25 mouse cellular contexts compared by ENCODE assay signal in the genomic region with DNA sequence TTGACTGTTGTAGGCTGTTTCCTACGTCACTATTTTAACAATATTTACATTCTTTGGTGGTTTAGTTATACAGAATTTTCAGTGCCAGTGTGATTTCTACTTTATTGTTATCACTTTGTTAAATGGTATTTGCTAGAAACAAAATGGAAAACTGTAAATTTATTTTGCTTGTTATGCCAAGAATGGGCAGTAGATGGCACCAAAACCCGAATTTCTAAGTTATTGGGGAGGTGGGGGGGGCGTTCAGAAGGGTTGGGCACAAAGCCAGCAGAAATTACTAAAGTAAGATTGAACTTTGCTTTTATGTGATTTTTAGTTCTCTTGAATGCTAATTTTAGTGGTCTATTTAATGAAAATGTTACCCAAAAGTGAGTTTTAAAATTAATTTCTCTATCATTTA. TPM values are rescaled to one million over a fixed set of nuclear protein-coding genes. Genes with fewer than 3 reads are reported as not detected.
DNase-seq lines count a peak whose midpoint lies in the region; ATAC-seq and TF ChIP-seq lines count a peak whose summit lies in the region.
"Not testable (repeated sequence)": the region's sequence is repeated elsewhere in the genome, so short reads cannot be mapped to it uniquely, and the experiment has no call there.
"Had no signal": no experiment of that assay in that cellular context is flagged by ENCODE, and none has a peak within 500 bp of the region (broad histone marks: within the 10 kb centered on the region; RNA-seq: fewer than 3 reads in every experiment).

No protein-coding gene starts in this region.

- peak; percentile 7 for DNase-seq in adrenal gland, postnatal 10 days
- peak; percentile 53 for DNase-seq in embryo, embryonic 10.5 days (ENCODE audit: low spot score)
- not testable (repeated sequence) for DNase-seq in heart, adult 2 months
- DNase-seq in kidney, postnatal 0 days (ENCODE audit: low spot score), result peak; percentile 19
- DNase-seq in limb, embryonic 14.5 days (ENCODE audit: low spot score), result peak; percentile 30
- DNase-seq in lung, postnatal 36 days, result peak; percentile 12
- peak; percentile 3 for DNase-seq in right cerebral cortex, postnatal 4 days

- WGBS in heart, adult 2 months, result 6% methylated on average over 3 of the region's 3 CpGs
- WGBS in kidney, postnatal 0 days, result 13% methylated on average over 3 of the region's 3 CpGs
- WGBS in limb, embryonic 14.5 days, result 11% methylated on average over 3 of the region's 3 CpGs

- not testable (repeated sequence) for ATAC-seq in kidney, postnatal 0 days (replicated peaks; ENCODE audit: low FRiP score, low read depth); limb, embryonic 14.5 days (ENCODE audit: low FRiP score, low read depth)

- TF ChIP-seq POLR2A in heart, adult 2 months (IDR thresholded peaks at IDR 0.05; ENCODE audit: insufficient read depth, low read depth, low read length); limb, embryonic 14.5 days (IDR thresholded peaks at IDR 0.05; ENCODE audit: borderline replicate concordance, extremely low read depth, insufficient read depth, insufficient read length): not testable (repeated sequence)

- H3K79me2 ChIP-seq in heart, adult 2 months (replicated peaks; ENCODE audit: control insufficient read depth, insufficient read depth, low read length), result not testable (repeated sequence)

- peak; percentile 37 for TF ChIP-seq CTCF in heart, adult 2 months (IDR thresholded peaks at IDR 0.05)
- peak; percentile 61 for TF ChIP-seq CTCF in kidney, postnatal 0 days (IDR thresholded peaks at IDR 0.05; ENCODE audit: low read depth)

- H3K27me3 ChIP-seq in heart, adult 2 months (ENCODE audit: control insufficient read depth, insufficient read depth, low read length); kidney, postnatal 0 days (ENCODE audit: insufficient read depth, low read length); limb, embryonic 14.5 days (ENCODE audit: control insufficient read depth, insufficient read depth, low read length): not testable (repeated sequence)

- not testable (repeated sequence) for H3K4me1 ChIP-seq in heart, adult 2 months (ENCODE audit: control insufficient read depth, insufficient read depth, low read length); kidney, postnatal 0 days (replicated peaks; ENCODE audit: insufficient read depth, low read length); limb, embryonic 14.5 days (ENCODE audit: control insufficient read depth, insufficient read depth, low read length)

- not testable (repeated sequence) for H3K4me3 ChIP-seq in heart, adult 2 months; kidney, postnatal 0 days (replicated peaks; ENCODE audit: low read depth, low read length); limb, embryonic 14.5 days (replicated peaks; ENCODE audit: low read length)

- H3K36me3 ChIP-seq in heart, adult 2 months (ENCODE audit: control insufficient read depth, insufficient read depth, low read length); kidney, postnatal 0 days (ENCODE audit: insufficient read depth, low read length); limb, embryonic 14.5 days (ENCODE audit: control insufficient read depth, insufficient read depth, low read length): not testable (repeated sequence)

- not testable (repeated sequence) for TF ChIP-seq EP300 in heart, adult 2 months (IDR thresholded peaks at IDR 0.05; ENCODE audit: insufficient read depth, low read depth, low read length)

- H3K4me2 ChIP-seq in kidney, postnatal 0 days (ENCODE audit: low read length); limb, embryonic 14.5 days (replicated peaks; ENCODE audit: low read depth, low read length, severe bottlenecking): not testable (repeated sequence)

- H3K9ac ChIP-seq in heart, adult 2 months (ENCODE audit: low read depth, low read length); kidney, postnatal 0 days (ENCODE audit: low read depth, low read length); limb, embryonic 14.5 days (ENCODE audit: low read depth, low read length, severe bottlenecking): not testable (repeated sequence)

- intact Hi-C loops in heart, adult 2 months (cut with DNase I), result not testable (repeated sequence)

- H3K9me3 ChIP-seq in kidney, postnatal 0 days (replicated peaks; ENCODE audit: low read length); limb, embryonic 14.5 days (ENCODE audit: control insufficient read depth, low read length): not testable (repeated sequence)

- not testable (repeated sequence) for H3K27ac ChIP-seq in heart, adult 2 months; kidney, postnatal 0 days; limb, embryonic 14.5 days (replicated peaks; ENCODE audit: low read depth, low read length)

RNA-seq across cellular contexts. Expression of gene Gm21190, which starts 20.6 kb away (rescaled TPM):
- not detected for total RNA-seq in adrenal gland, postnatal 10 days (2021)
- not detected for total RNA-seq in heart, adult 2 months (2021)
- not detected in 2 replicates for polyA plus RNA-seq in heart, adult 2 months (2012; rRNA removed)
- not detected in 2 replicates for polyA plus RNA-seq in kidney, postnatal 0 days (2015; fragmentation: Nextera tagmentation; extraction: Ambion mirVana)
- not detected in 2 replicates for polyA plus RNA-seq in limb, embryonic 14.5 days (2012; rRNA removed)
- polyA plus RNA-seq in limb, embryonic 14.5 days (2014; fragmentation: Nextera tagmentation; extraction: Ambion mirVana), result not detected in 2 replicates
- total RNA-seq: adrenal gland, postnatal 36 days; gastrocnemius, adult 18-20 months; hematopoietic stem cell, adult 5-6 weeks; layer of hippocampus, postnatal 10 days; left cerebral cortex, postnatal 10 days; megakaryocyte, adult 5-6 weeks had no signal
- polyA plus RNA-seq: activated CD4-positive, CD25-positive, alpha-beta regulatory T cell, adult 4 months; embryonic facial prominence, embryonic 10.5 days; erythroblast, embryonic 14.5 days; forebrain, embryonic 16.5 days; heart, embryonic 14.5 days; intestine, embryonic 14.5 days; kidney, embryonic 15.5 days; limb, embryonic 13.5 days; midbrain, embryonic 16.5 days; Patski; spleen, adult 2 months; stomach, embryonic 15.5 days had no signal

RNA-seq across cellular contexts. Expression of gene Gm21083, which starts 27.5 kb away (rescaled TPM):
- total RNA-seq in adrenal gland, postnatal 10 days (2021), result not detected
- not detected for total RNA-seq in heart, adult 2 months (2021)
- polyA plus RNA-seq in heart, adult 2 months (2012; rRNA removed), result 0.23 TPM in 1 of 2 replicates, not detected in the other
- not detected in 2 replicates for polyA plus RNA-seq in kidney, postnatal 0 days (2015; fragmentation: Nextera tagmentation; extraction: Ambion mirVana)
- polyA plus RNA-seq in limb, embryonic 14.5 days (2012; rRNA removed), result 0.15 TPM in 1 of 2 replicates, not detected in the other
- polyA plus RNA-seq in limb, embryonic 14.5 days (2014; fragmentation: Nextera tagmentation; extraction: Ambion mirVana), result not detected in 2 replicates
- total RNA-seq: adrenal gland, postnatal 36 days; gastrocnemius, adult 18-20 months; hematopoietic stem cell, adult 5-6 weeks; layer of hippocampus, postnatal 10 days; left cerebral cortex, postnatal 10 days; megakaryocyte, adult 5-6 weeks had no signal
- polyA plus RNA-seq: activated CD4-positive, CD25-positive, alpha-beta regulatory T cell, adult 4 months; embryonic facial prominence, embryonic 10.5 days; erythroblast, embryonic 14.5 days; forebrain, embryonic 16.5 days; kidney, embryonic 15.5 days; midbrain, embryonic 16.5 days; Patski; spleen, adult 2 months; stomach, embryonic 15.5 days had no signal
